Mouse (Mus musculus): ENCODE data around the gene Wdr13. TPM values are rescaled to one million over a fixed set of nuclear protein-coding genes. Genes with fewer than 3 reads are reported as not detected.

Wdr13 gene
- polyA plus RNA-seq, 1 experiment from 2014 or later: 24.1 TPM

- H3K36me3 ChIP-seq: no peaks in the 10 kb centered on the region
- peak overlapping the region; percentile 50 for H3K4me2 ChIP-seq
- peak overlapping the region; percentile 37 for H3K9ac ChIP-seq
- peak overlapping the region; percentile 57 for H3K4me3 ChIP-seq (replicated peaks)
- no peaks in the 10 kb centered on the region for H3K4me1 ChIP-seq
- peak overlapping the region; percentile 90 for H3K27ac ChIP-seq
- WGBS: 23% methylated on average over 48 of the region's 64 CpGs
- ATAC-seq (ENCODE audit: insufficient read depth, low FRiP score, low read depth): no peak; the same call in none of the 2 replicates
- no peaks in the 10 kb centered on the region for H3K9me3 ChIP-seq
- H3K27me3 ChIP-seq (replicated peaks): no peaks in the 10 kb centered on the region
These were observed 58.7 kb downstream of the Wdr13 start for GRCm38 (mm10) chrX:8073881-8074429.

Other genes starting within 250 kb of the Wdr13 start
- gene Slc35a2, start 248.9 kb downstream of the Wdr13 start, polyA plus RNA-seq (2015; fragmentation: Nextera tagmentation; extraction: Ambion mirVana): 39.0 and 39.4 TPM in 2 replicates
- gene Pqbp1, start 233.6 kb downstream of the Wdr13 start, polyA plus RNA-seq (2015; fragmentation: Nextera tagmentation; extraction: Ambion mirVana): 110 and 111 TPM in 2 replicates
- gene Timm17b, start 233.5 kb downstream of the Wdr13 start, polyA plus RNA-seq (2015; fragmentation: Nextera tagmentation; extraction: Ambion mirVana): 141 and 148 TPM in 2 replicates
- gene Gm10491, start 225.1 kb downstream of the Wdr13 start, polyA plus RNA-seq (2015; fragmentation: Nextera tagmentation; extraction: Ambion mirVana): not detected in 2 replicates
- gene Gm10490, start 223.3 kb downstream of the Wdr13 start, polyA plus RNA-seq (2015; fragmentation: Nextera tagmentation; extraction: Ambion mirVana): not detected in 2 replicates
- gene Pcsk1n, start 213.1 kb downstream of the Wdr13 start, polyA plus RNA-seq (2015; fragmentation: Nextera tagmentation; extraction: Ambion mirVana): 13.0 and 13.2 TPM in 2 replicates
- gene Eras, start 204.3 kb downstream of the Wdr13 start, polyA plus RNA-seq (2015; fragmentation: Nextera tagmentation; extraction: Ambion mirVana): not detected in 2 replicates
- gene Hdac6, start 185.0 kb downstream of the Wdr13 start, polyA plus RNA-seq (2015; fragmentation: Nextera tagmentation; extraction: Ambion mirVana): 19.9 and 22.4 TPM in 2 replicates
- 4.2 and 9.7 TPM in 2 replicates for gene Gata1, start 154.8 kb downstream of the Wdr13 start, polyA plus RNA-seq (2015; fragmentation: Nextera tagmentation; extraction: Ambion mirVana)
- gene Glod5, start 114.4 kb downstream of the Wdr13 start, polyA plus RNA-seq (2015; fragmentation: Nextera tagmentation; extraction: Ambion mirVana): 1.2 and 1.3 TPM in 2 replicates
- 46.3 and 47.4 TPM in 2 replicates for gene Suv39h1, start 58.1 kb downstream of the Wdr13 start, polyA plus RNA-seq (2015; fragmentation: Nextera tagmentation; extraction: Ambion mirVana)
- gene Was, start 42.4 kb downstream of the Wdr13 start, polyA plus RNA-seq (2015; fragmentation: Nextera tagmentation; extraction: Ambion mirVana): 0.48 and 1.2 TPM in 2 replicates
- gene Rbm3, start 13.0 kb upstream of the Wdr13 start, polyA plus RNA-seq (2015; fragmentation: Nextera tagmentation; extraction: Ambion mirVana): 421 and 436 TPM in 2 replicates
- gene Tbc1d25, start 43.3 kb upstream of the Wdr13 start, polyA plus RNA-seq (2015; fragmentation: Nextera tagmentation; extraction: Ambion mirVana): 11.9 and 12.6 TPM in 2 replicates
- 56.4 and 57.2 TPM in 2 replicates for gene Ebp, start 60.6 kb upstream of the Wdr13 start, polyA plus RNA-seq (2015; fragmentation: Nextera tagmentation; extraction: Ambion mirVana)
- 11.3 and 11.8 TPM in 2 replicates for gene Porcn, start 73.6 kb upstream of the Wdr13 start, polyA plus RNA-seq (2015; fragmentation: Nextera tagmentation; extraction: Ambion mirVana)
- 36.8 and 38.3 TPM in 2 replicates for gene Ftsj1, start 119.5 kb upstream of the Wdr13 start, polyA plus RNA-seq (2015; fragmentation: Nextera tagmentation; extraction: Ambion mirVana)
- 28.8 and 36.9 TPM in 2 replicates for gene Slc38a5, start 138.2 kb upstream of the Wdr13 start, polyA plus RNA-seq (2015; fragmentation: Nextera tagmentation; extraction: Ambion mirVana)
- not detected in 2 replicates for gene Ssxb10, start 194.5 kb upstream of the Wdr13 start, polyA plus RNA-seq (2015; fragmentation: Nextera tagmentation; extraction: Ambion mirVana)
- gene Ssxb9, start 234.1 kb upstream of the Wdr13 start, polyA plus RNA-seq (2015; fragmentation: Nextera tagmentation; extraction: Ambion mirVana): not detected in 2 replicates